Mouse (Mus musculus) erythroblast, embryonic 14.5 days (primary cell): Measurements from ENCODE around the gene Plekhs1.

ENCODE experiments used
- GATA1 ChIP-seq: IDR thresholded peaks from 2 replicates; pipeline ENCODE4 v1.6.1; 2012; ENCODE audit warnings: low read length, inconsistent platforms, mixed read lengths
- TAL1 ChIP-seq: IDR thresholded peaks from 3 replicates; pipeline ENCODE4 v1.6.1; 2012; ENCODE audit warnings: low read length, inconsistent platforms, mixed read lengths

DNA sequence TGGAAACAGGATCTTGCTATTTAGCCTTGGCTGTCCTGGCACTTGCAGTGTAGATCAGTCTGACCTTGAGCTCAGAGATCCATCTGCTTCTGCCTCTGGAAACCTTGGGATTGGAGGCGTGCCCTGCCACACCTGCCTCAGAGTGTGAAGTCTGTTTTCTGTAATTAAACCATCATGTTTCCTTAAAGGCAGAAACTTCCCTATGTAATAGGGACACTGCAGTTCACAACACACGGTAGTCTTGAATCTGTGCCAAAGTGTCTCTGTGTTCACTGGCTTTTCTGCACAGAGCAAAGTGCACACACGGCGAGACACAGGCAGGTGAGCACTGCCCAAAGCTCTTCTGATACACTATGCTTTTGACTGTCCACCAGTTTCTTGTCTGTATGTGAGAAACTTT is 43.0 kb upstream of the Plekhs1 start:
- no peak for TF ChIP-seq GATA1
- TF ChIP-seq TAL1: no peak
